Mouse (Mus musculus) cerebellum, adult 2 months (tissue): ENCODE data around the gene Slc12a8.

Experiments used
- CTCF ChIP-seq: fragments of 200-500 bp; IDR thresholded peaks from 2 replicates; pipeline ENCODE4 v1.5.1; 2011; ENCODE audit warnings: low read depth, mild to moderate bottlenecking, control low read depth, low read length, moderate library complexity, borderline replicate concordance; ENCODE audit not compliant: insufficient read depth
- POLR2A ChIP-seq: fragments of 200-500 bp; IDR thresholded peaks from 2 replicates; pipeline ENCODE4 v1.6.1; 2011; ENCODE audit warnings: low read length, control low read depth, borderline replicate concordance; ENCODE audit not compliant: insufficient read depth

DNA sequence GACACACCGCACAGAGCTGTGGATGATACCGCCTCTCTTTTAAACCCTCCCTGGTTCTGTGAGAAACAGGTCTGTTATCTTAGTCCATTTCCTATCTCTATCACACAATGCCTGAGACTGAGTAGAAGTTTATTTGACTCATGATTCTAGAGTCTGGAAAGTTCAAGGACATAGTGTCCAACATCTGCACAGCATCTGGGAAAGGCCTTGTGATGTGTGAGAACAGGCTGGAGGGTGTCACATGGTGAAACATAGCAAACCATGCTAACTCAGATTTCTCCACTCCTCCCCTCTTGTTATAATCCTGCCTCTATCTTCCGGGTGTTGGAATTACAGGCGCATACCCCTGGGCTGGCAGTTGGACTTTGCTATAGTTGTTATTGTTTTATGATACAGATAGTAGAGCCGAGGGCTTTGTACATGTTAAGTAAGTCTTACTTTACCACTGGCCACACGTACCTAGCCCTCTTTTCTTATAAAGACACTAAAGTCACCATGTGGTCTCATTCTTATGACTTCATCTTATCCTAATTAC lies 78.2 kb downstream of the Slc12a8 start:
- no peak for TF ChIP-seq POLR2A
- TF ChIP-seq CTCF, result no peak
